Mouse (Mus musculus): Measurements from ENCODE around the gene Slc16a7. TPM values are rescaled to one million over a fixed set of nuclear protein-coding genes. Genes with fewer than 3 reads are reported as not detected.

The Slc16a7 gene
- total RNA-seq, 1 experiment: 0.58 TPM

DNA sequence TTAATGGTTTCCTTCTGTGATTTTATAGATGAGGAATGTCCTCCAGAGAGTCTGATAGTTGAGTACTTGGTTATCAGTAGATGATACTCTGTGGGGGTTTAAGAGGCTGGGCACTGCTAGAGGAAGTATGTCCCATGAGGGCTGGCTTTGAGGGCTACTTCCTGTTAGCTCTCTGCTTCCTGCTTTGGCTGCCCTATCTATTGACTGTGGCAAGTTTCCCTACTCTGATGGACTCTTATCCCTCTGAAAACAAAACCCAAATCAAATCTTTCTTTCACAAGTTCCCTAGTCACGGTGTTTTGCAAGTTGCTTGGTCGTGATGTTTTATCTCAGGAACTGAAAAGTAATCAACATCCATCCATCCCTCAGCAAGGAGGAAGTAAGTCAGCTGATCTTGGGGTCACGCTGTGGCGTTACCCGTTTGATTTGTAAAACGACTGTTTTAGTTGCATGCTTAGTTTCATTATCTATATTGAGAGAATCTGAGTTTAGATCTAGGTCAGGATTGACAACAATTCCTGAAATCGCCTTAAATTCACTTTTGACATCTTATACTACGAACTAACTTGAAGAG, 19.1 kb downstream of the Slc16a7 start:
- Histone ChIP-seq H3K4me1 (ENCODE audit: control insufficient read depth in 2 of 2, insufficient read depth in 2 of 2, low read length in 2 of 2, poor library complexity in 1 of 2) (no peaks in the 10 kb centered on the region), H3K27ac (ENCODE audit: insufficient read depth, low read depth, low read length, poor library complexity, severe bottlenecking) (no peak overlapping the region), H3K4me3 (ENCODE audit: insufficient read depth in 1 of 2, low read depth in 1 of 2, low read length in 2 of 2, poor library complexity in 1 of 2, severe bottlenecking in 1 of 2) (no peak overlapping the region), H3K9me3 (ENCODE audit: control insufficient read depth, insufficient read depth, low read depth, low read length) (no peaks in the 10 kb centered on the region), H3K36me3 (ENCODE audit: control insufficient read depth, insufficient read depth, low read length, poor library complexity, severe bottlenecking) (no peaks in the 10 kb centered on the region), H3K9ac (ENCODE audit: insufficient read depth, low read depth, low read length, poor library complexity, severe bottlenecking) (no peak overlapping the region)
- in situ Hi-C loops (cut with MboI; ENCODE audit: low sequenced_read_pairs in 2 of 2, unreplicated experiment in 2 of 2): no loop called here
- DNase-seq (ENCODE audit: low read depth, low spot score): no peak
- TF ChIP-seq HCFC1 (IDR thresholded peaks at IDR 0.05; ENCODE audit: borderline replicate concordance, insufficient read depth, low read length) (no peak), MAFK (IDR thresholded peaks at IDR 0.05; ENCODE audit: insufficient read depth, low read depth, low read length) (no peak), CHD2 (IDR thresholded peaks at IDR 0.05; ENCODE audit: low read depth, low read length) (no peak), ZNF384 (IDR thresholded peaks at IDR 0.05; ENCODE audit: low read depth, low read length) (no peak), ZC3H11A (IDR thresholded peaks at IDR 0.05; ENCODE audit: borderline replicate concordance, low read depth, low read length) (no peak)

DNA sequence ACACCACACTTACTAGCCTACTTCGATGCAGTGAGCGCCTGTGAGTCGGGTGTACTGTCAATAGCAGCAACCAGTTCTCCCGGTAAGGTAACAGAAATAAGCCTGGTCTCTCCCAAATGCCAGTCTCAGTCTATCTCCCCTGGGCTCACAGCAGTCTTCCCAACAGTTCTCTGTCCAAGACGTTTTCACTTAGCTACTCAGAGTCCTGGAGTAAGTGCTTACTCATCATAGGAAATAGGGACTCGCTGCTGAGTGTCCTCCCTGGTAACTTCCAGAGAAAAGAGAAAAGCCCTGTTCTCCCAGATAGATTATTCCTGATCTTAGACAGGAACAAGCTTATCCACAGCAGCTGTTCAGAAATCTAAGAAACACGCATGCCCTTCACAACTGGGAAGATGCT, 30.8 kb downstream of the Slc16a7 start:
- no peak for DNase-seq (ENCODE audit: low read depth, low spot score)
- no peak overlapping the region for H3K27ac ChIP-seq (ENCODE audit: insufficient read depth, low read depth, low read length, poor library complexity, severe bottlenecking)
- H3K36me3 ChIP-seq (ENCODE audit: control insufficient read depth, insufficient read depth, low read length, poor library complexity, severe bottlenecking): no peaks in the 10 kb centered on the region
- H3K4me3 ChIP-seq (ENCODE audit: insufficient read depth in 1 of 2, low read depth in 1 of 2, low read length in 2 of 2, poor library complexity in 1 of 2, severe bottlenecking in 1 of 2): no peak overlapping the region
- TF ChIP-seq HCFC1 (IDR thresholded peaks at IDR 0.05; ENCODE audit: borderline replicate concordance, insufficient read depth, low read length) (no peak), ZNF384 (IDR thresholded peaks at IDR 0.05; ENCODE audit: low read depth, low read length) (no peak), CHD2 (IDR thresholded peaks at IDR 0.05; ENCODE audit: low read depth, low read length) (no peak), MAFK (IDR thresholded peaks at IDR 0.05; ENCODE audit: insufficient read depth, low read depth, low read length) (no peak), ZC3H11A (IDR thresholded peaks at IDR 0.05; ENCODE audit: borderline replicate concordance, low read depth, low read length) (no peak)
- H3K9me3 ChIP-seq (ENCODE audit: control insufficient read depth, insufficient read depth, low read depth, low read length): no peaks in the 10 kb centered on the region
- H3K9ac ChIP-seq (ENCODE audit: insufficient read depth, low read depth, low read length, poor library complexity, severe bottlenecking): no peak overlapping the region
- in situ Hi-C loops (cut with MboI; ENCODE audit: low sequenced_read_pairs in 2 of 2, unreplicated experiment in 2 of 2): no loop called here
- H3K4me1 ChIP-seq (ENCODE audit: control insufficient read depth in 2 of 2, insufficient read depth in 2 of 2, low read length in 2 of 2, poor library complexity in 1 of 2): no peaks in the 10 kb centered on the region

DNA sequence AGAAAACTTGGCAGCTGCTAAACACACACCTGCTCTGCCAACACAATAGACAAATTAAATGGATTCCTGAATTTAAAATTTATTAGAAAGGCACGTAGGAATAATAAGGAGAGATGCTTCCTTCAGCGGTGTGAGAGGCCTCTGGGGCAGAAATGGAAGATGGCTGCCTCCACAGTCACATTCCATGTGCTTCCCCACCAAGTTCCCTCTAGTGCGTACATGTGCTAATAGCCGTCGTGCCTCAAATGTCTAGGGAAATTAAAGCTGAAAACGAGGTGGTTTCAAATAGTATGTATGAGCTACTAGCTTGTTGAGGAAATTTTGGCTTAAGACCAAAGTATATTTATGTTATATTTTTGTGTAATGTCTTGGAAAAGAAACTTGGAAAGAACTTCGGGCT, 36.5 kb downstream of the Slc16a7 start:
- Histone ChIP-seq H3K9ac (ENCODE audit: insufficient read depth, low read depth, low read length, poor library complexity, severe bottlenecking) (no peak overlapping the region), H3K4me3 (ENCODE audit: insufficient read depth in 1 of 2, low read depth in 1 of 2, low read length in 2 of 2, poor library complexity in 1 of 2, severe bottlenecking in 1 of 2) (no peak overlapping the region), H3K27ac (ENCODE audit: insufficient read depth, low read depth, low read length, poor library complexity, severe bottlenecking) (no peak overlapping the region), H3K36me3 (ENCODE audit: control insufficient read depth, insufficient read depth, low read length, poor library complexity, severe bottlenecking) (no peaks in the 10 kb centered on the region), H3K9me3 (ENCODE audit: control insufficient read depth, insufficient read depth, low read depth, low read length) (no peaks in the 10 kb centered on the region), H3K4me1 (ENCODE audit: control insufficient read depth in 2 of 2, insufficient read depth in 2 of 2, low read length in 2 of 2, poor library complexity in 1 of 2) (no peaks in the 10 kb centered on the region)
- TF ChIP-seq HCFC1 (IDR thresholded peaks at IDR 0.05; ENCODE audit: borderline replicate concordance, insufficient read depth, low read length) (no peak), ZNF384 (IDR thresholded peaks at IDR 0.05; ENCODE audit: low read depth, low read length) (no peak), ZC3H11A (IDR thresholded peaks at IDR 0.05; ENCODE audit: borderline replicate concordance, low read depth, low read length) (no peak), MAFK (IDR thresholded peaks at IDR 0.05; ENCODE audit: insufficient read depth, low read depth, low read length) (no peak), CHD2 (IDR thresholded peaks at IDR 0.05; ENCODE audit: low read depth, low read length) (no peak)
- in situ Hi-C loops (cut with MboI; ENCODE audit: low sequenced_read_pairs in 2 of 2, unreplicated experiment in 2 of 2): no loop called here
- no peak for DNase-seq (ENCODE audit: low read depth, low spot score)

DNA sequence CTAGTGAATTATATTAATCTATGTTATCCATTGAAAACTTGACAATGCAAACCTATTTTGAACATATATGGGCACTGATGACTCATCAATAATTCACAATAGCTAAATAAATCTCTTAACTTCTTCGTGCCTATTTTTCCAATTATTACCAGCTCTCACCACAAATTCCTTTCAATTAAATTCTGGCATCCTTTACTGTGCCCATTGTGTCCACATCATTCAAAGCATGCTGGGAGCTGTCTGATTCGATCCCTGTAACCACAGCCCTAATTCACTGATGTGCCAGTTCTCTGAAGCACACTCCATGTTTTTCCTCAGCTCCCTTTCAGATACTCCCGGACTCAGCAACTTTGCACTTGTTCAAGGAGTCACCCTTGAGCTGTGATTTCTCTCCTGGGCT, 41.1 kb downstream of the Slc16a7 start:
- H3K4me3 ChIP-seq (ENCODE audit: insufficient read depth in 1 of 2, low read depth in 1 of 2, low read length in 2 of 2, poor library complexity in 1 of 2, severe bottlenecking in 1 of 2): no peak overlapping the region
- no peak overlapping the region for H3K9ac ChIP-seq (ENCODE audit: insufficient read depth, low read depth, low read length, poor library complexity, severe bottlenecking)
- in situ Hi-C loops (cut with MboI; ENCODE audit: low sequenced_read_pairs in 2 of 2, unreplicated experiment in 2 of 2): no loop called here
- no peak for TF ChIP-seq ZC3H11A (IDR thresholded peaks at IDR 0.05; ENCODE audit: borderline replicate concordance, low read depth, low read length)
- TF ChIP-seq CHD2 (IDR thresholded peaks at IDR 0.05; ENCODE audit: low read depth, low read length): no peak
- no peak for TF ChIP-seq MAFK (IDR thresholded peaks at IDR 0.05; ENCODE audit: insufficient read depth, low read depth, low read length)
- TF ChIP-seq HCFC1 (IDR thresholded peaks at IDR 0.05; ENCODE audit: borderline replicate concordance, insufficient read depth, low read length): no peak
- TF ChIP-seq ZNF384 (IDR thresholded peaks at IDR 0.05; ENCODE audit: low read depth, low read length): no peak
- H3K36me3 ChIP-seq (ENCODE audit: control insufficient read depth, insufficient read depth, low read length, poor library complexity, severe bottlenecking): no peaks in the 10 kb centered on the region
- no peak overlapping the region for H3K27ac ChIP-seq (ENCODE audit: insufficient read depth, low read depth, low read length, poor library complexity, severe bottlenecking)
- DNase-seq (ENCODE audit: low read depth, low spot score): no peak
- no peaks in the 10 kb centered on the region for H3K4me1 ChIP-seq (ENCODE audit: control insufficient read depth in 2 of 2, insufficient read depth in 2 of 2, low read length in 2 of 2, poor library complexity in 1 of 2)
- H3K9me3 ChIP-seq (ENCODE audit: control insufficient read depth, insufficient read depth, low read depth, low read length): no peaks in the 10 kb centered on the region

DNA sequence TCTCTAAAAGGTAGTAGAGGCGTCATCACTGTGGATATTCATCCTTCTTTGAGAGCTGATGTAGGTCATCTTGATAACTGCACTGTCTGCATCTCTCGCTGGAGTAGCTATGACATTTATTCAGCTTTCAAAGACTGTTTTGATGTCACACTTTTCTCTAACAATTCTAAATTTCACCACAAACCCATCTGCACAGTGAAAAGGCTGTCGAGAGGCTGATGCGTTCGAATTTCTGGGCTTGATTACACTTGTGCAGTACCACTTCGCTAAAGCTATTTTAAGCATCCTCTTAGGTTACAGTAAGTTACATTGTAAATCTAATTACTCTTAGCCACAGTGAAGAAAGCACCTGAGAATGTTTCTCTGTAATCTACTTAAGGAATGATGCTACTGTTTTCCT, 42.1 kb downstream of the Slc16a7 start:
- in situ Hi-C loops (cut with MboI; ENCODE audit: low sequenced_read_pairs in 2 of 2, unreplicated experiment in 2 of 2): no loop called here
- no peak for TF ChIP-seq ZNF384 (IDR thresholded peaks at IDR 0.05; ENCODE audit: low read depth, low read length)
- no peak for TF ChIP-seq CHD2 (IDR thresholded peaks at IDR 0.05; ENCODE audit: low read depth, low read length)
- no peak for TF ChIP-seq HCFC1 (IDR thresholded peaks at IDR 0.05; ENCODE audit: borderline replicate concordance, insufficient read depth, low read length)
- TF ChIP-seq MAFK (IDR thresholded peaks at IDR 0.05; ENCODE audit: insufficient read depth, low read depth, low read length): no peak
- TF ChIP-seq ZC3H11A (IDR thresholded peaks at IDR 0.05; ENCODE audit: borderline replicate concordance, low read depth, low read length): no peak
- Histone ChIP-seq H3K4me1 (ENCODE audit: control insufficient read depth in 2 of 2, insufficient read depth in 2 of 2, low read length in 2 of 2, poor library complexity in 1 of 2) (no peaks in the 10 kb centered on the region), H3K36me3 (ENCODE audit: control insufficient read depth, insufficient read depth, low read length, poor library complexity, severe bottlenecking) (no peaks in the 10 kb centered on the region), H3K4me3 (ENCODE audit: insufficient read depth in 1 of 2, low read depth in 1 of 2, low read length in 2 of 2, poor library complexity in 1 of 2, severe bottlenecking in 1 of 2) (no peak overlapping the region), H3K9ac (ENCODE audit: insufficient read depth, low read depth, low read length, poor library complexity, severe bottlenecking) (no peak overlapping the region), H3K9me3 (ENCODE audit: control insufficient read depth, insufficient read depth, low read depth, low read length) (no peaks in the 10 kb centered on the region), H3K27ac (ENCODE audit: insufficient read depth, low read depth, low read length, poor library complexity, severe bottlenecking) (no peak overlapping the region)
- DNase-seq (ENCODE audit: low read depth, low spot score): no peak

All from ES-E14 (cell line).